Mouse (Mus musculus): Measurements from ENCODE around the gene Olfm1.
A peak's percentile ranks its signal among the peaks of the same experiment; 100 is the strongest.

The Olfm1 gene

GRCm38 (mm10) chr2:28236447-28236846 is 43.7 kb downstream of the Olfm1 start:
- no peak for DNase-seq

GRCm38 (mm10) chr2:28239616-28240015 is 46.8 kb downstream of the Olfm1 start:
- DNase-seq: no peak

- DNase-seq: no peak
Observed at GRCm38 (mm10) chr2:28240920-28241319, 48.1 kb downstream of the Olfm1 start.

GRCm38 (mm10) chr2:28241520-28242221 is 48.9 kb downstream of the Olfm1 start:
- peak; percentile 11 for DNase-seq

GRCm38 (mm10) chr2:28242222-28242543 is 49.4 kb downstream of the Olfm1 start:
- DNase-seq: no peak

- DNase-seq: peak; percentile 13
Observed at GRCm38 (mm10) chr2:28244667-28245395, 52.0 kb downstream of the Olfm1 start.

GRCm38 (mm10) chr2:28246110-28246653 is 53.4 kb downstream of the Olfm1 start:
- no peak for DNase-seq

GRCm38 (mm10) chr2:28247098-28247497 is 54.3 kb downstream of the Olfm1 start:
- no peak for DNase-seq

- DNase-seq: no peak
Observed at GRCm38 (mm10) chr2:28252554-28252953, 59.8 kb downstream of the Olfm1 start.

GRCm38 (mm10) chr2:28256029-28256428 is 63.2 kb downstream of the Olfm1 start:
- DNase-seq: no peak

GRCm38 (mm10) chr2:28261438-28261837 is 68.6 kb downstream of the Olfm1 start:
- DNase-seq: no peak

GRCm38 (mm10) chr2:28267776-28268275 is 75.0 kb downstream of the Olfm1 start:
- no peak for DNase-seq

GRCm38 (mm10) chr2:28270561-28270960 is 77.8 kb downstream of the Olfm1 start:
- DNase-seq: peak; percentile 50

- DNase-seq: no peak
Observed at GRCm38 (mm10) chr2:28272218-28272965, 79.6 kb downstream of the Olfm1 start.

GRCm38 (mm10) chr2:28274006-28274405 is 81.2 kb downstream of the Olfm1 start:
- DNase-seq: no peak

- no peak for DNase-seq
Observed at GRCm38 (mm10) chr2:28275345-28275744, 82.6 kb downstream of the Olfm1 start.

GRCm38 (mm10) chr2:28278150-28278549 is 85.4 kb downstream of the Olfm1 start:
- peak; percentile 64 for DNase-seq

- DNase-seq: no peak
Observed at GRCm38 (mm10) chr2:28278853-28279252, 86.1 kb downstream of the Olfm1 start.

Measured in kidney, postnatal 14 days (tissue).